Mouse (Mus musculus) bone marrow, adult 2 months (tissue): ENCODE measurements around the gene Pinlyp.

Source experiments
- CTCF ChIP-seq: fragments of 200-500 bp; IDR thresholded peaks from 2 replicates; pipeline ENCODE4 v1.5.1; 2011; ENCODE audit warnings: low read length, control low read depth; ENCODE audit not compliant: control insufficient read depth, insufficient read depth
- POLR2A ChIP-seq: fragments of 200-500 bp; IDR thresholded peaks from 2 replicates; pipeline ENCODE4 v1.6.1; 2011; ENCODE audit warnings: low read depth, mild to moderate bottlenecking, control low read depth, low read length, borderline replicate concordance; ENCODE audit not compliant: control insufficient read depth

- no peak for TF ChIP-seq CTCF
- TF ChIP-seq POLR2A = no peak
These were observed 22.6 kb upstream of the Pinlyp start for GRCm38 (mm10) chr7:24568512-24568911.
